Mouse (Mus musculus) MEL (cell line): ENCODE results near the gene Stx19. TPM values are rescaled to one million over a fixed set of nuclear protein-coding genes. Genes with fewer than 3 reads are reported as not detected.

Source experiments
- DNase-seq: peaks from one replicate; pipeline ENCODE4 v3.0.0; 2011; ENCODE audit warnings: low read depth, low spot score
- H3K27ac ChIP-seq: 2 replicates; pipeline ENCODE4 v1.5.1; 2012; ENCODE audit warnings: low read depth, mild to moderate bottlenecking, control low read depth, low read length, moderate library complexity; ENCODE audit not compliant: control insufficient read depth
- H3K27me3 ChIP-seq, 2 experiments: fragments of 150-350 bp in 1 of 2; sonication (generic) in 1 of 2; 2 replicates each; pipeline ENCODE4 v1.6.1; 2012; ENCODE audit warnings: low read length in 2 of 2, mild to moderate bottlenecking in 2 of 2, improper control_type of control experiment in 1 of 2, moderate library complexity in 1 of 2; ENCODE audit not compliant: insufficient read depth in 2 of 2, control insufficient read depth in 1 of 2
- H3K36me3 ChIP-seq, 2 experiments: 2 replicates each; pipeline ENCODE4 v1.6.1; 2012 to 2014; ENCODE audit warnings: low read length in 2 of 2, improper control_type of control experiment in 1 of 2, inconsistent platforms in 1 of 2, mild to moderate bottlenecking in 1 of 2; ENCODE audit not compliant: insufficient read depth in 2 of 2, control insufficient read depth in 1 of 2
- H3K4me1 ChIP-seq, 2 experiments: fragments of 150-350 bp in 1 of 2; sonication (generic) in 1 of 2; 2 replicates each; pipeline ENCODE4 v1.6.1; 2012; ENCODE audit warnings: low read length in 2 of 2, improper control_type of control experiment in 1 of 2, mild to moderate bottlenecking in 1 of 2; ENCODE audit not compliant: insufficient read depth in 2 of 2, control insufficient read depth in 1 of 2
- H3K4me3 ChIP-seq, 2 experiments: fragments of 150-350 bp in 1 of 2; sonication (generic) in 1 of 2; 2 replicates each; pipeline ENCODE4 v1.5.1; 2012; ENCODE audit warnings: low read depth in 2 of 2, low read length in 2 of 2, mild to moderate bottlenecking in 2 of 2, moderate library complexity in 2 of 2, control low read depth in 1 of 2, improper control_type of control experiment in 1 of 2; ENCODE audit not compliant: control insufficient read depth in 1 of 2, insufficient read depth in 1 of 2
- H3K79me2 ChIP-seq: 2 replicates; pipeline ENCODE4 v1.6.1; 2012; ENCODE audit warnings: mild to moderate bottlenecking, low read length, moderate library complexity; ENCODE audit not compliant: control insufficient read depth, poor library complexity, insufficient read depth
- H3K9ac ChIP-seq: 2 replicates; pipeline ENCODE4 v1.6.1; 2012; ENCODE audit warnings: low read depth, mild to moderate bottlenecking, control low read depth, low read length, moderate library complexity; ENCODE audit not compliant: control insufficient read depth, poor library complexity, severe bottlenecking
- H3K9me3 ChIP-seq: fragments of 150-350 bp; sonication (generic); replicated peaks from 2 replicates; pipeline ENCODE4 v1.6.1; 2012; ENCODE audit warnings: mild to moderate bottlenecking, low read length, improper control_type of control experiment, moderate library complexity; ENCODE audit not compliant: insufficient read depth
- BHLHE40 ChIP-seq: IDR thresholded peaks from 2 replicates; pipeline ENCODE4 v1.6.1; 2012; ENCODE audit warnings: low read depth, mild to moderate bottlenecking, inconsistent platforms, low read length, improper control_type of control experiment, borderline replicate concordance
- CHD1 ChIP-seq: IDR thresholded peaks from 2 replicates; pipeline ENCODE4 v1.6.1; 2012; ENCODE audit warnings: low read depth, mild to moderate bottlenecking, inconsistent platforms, low read length, improper control_type of control experiment
- CHD2 ChIP-seq: IDR thresholded peaks from 2 replicates; pipeline ENCODE4 v1.6.1; 2011; ENCODE audit warnings: low read length, improper control_type of control experiment
- CTCF ChIP-seq, 3 experiments: IDR thresholded peaks in 2 of 3; conservative IDR thresholded peaks in 1 of 3; 2 replicates each; pipeline ENCODE4 v1.5.1; 2011 to 2012; ENCODE audit warnings: low read length in 3 of 3, low read depth in 2 of 3, mild to moderate bottlenecking in 2 of 3, improper control_type of control experiment in 1 of 3, inconsistent platforms in 1 of 3, mixed read lengths in 1 of 3, moderate library complexity in 1 of 3; ENCODE audit not compliant: control insufficient read depth in 1 of 3, insufficient read depth in 1 of 3, poor library complexity in 1 of 3, severe bottlenecking in 1 of 3
- E2F4 ChIP-seq: IDR thresholded peaks from 2 replicates; pipeline ENCODE4 v1.6.1; 2011; ENCODE audit warnings: low read depth, low read length, improper control_type of control experiment, borderline replicate concordance
- ELF1 ChIP-seq: IDR thresholded peaks from 2 replicates; pipeline ENCODE4 v1.6.1; 2014; ENCODE audit warnings: low read depth, mild to moderate bottlenecking, inconsistent platforms, low read length, improper control_type of control experiment, moderate library complexity
- EP300 ChIP-seq, 2 experiments: IDR thresholded peaks; 2 replicates each; pipeline ENCODE4 v1.6.1; 2011; ENCODE audit warnings: improper control_type of control experiment in 2 of 2, low read length in 2 of 2, low read depth in 1 of 2, mild to moderate bottlenecking in 1 of 2
- ETS1 ChIP-seq: IDR thresholded peaks from 2 replicates; pipeline ENCODE4 v1.6.1; 2012; ENCODE audit warnings: low read depth, mild to moderate bottlenecking, inconsistent platforms, low read length, improper control_type of control experiment, moderate library complexity
- GABPA ChIP-seq: IDR thresholded peaks from 2 replicates; pipeline ENCODE4 v1.6.1; 2012; ENCODE audit warnings: low read depth, mild to moderate bottlenecking, inconsistent platforms, low read length, improper control_type of control experiment, moderate library complexity
- GATA1 ChIP-seq: IDR thresholded peaks from 2 replicates; pipeline ENCODE4 v1.6.1; 2011; ENCODE audit warnings: low read depth, low read length, improper control_type of control experiment
- HCFC1 ChIP-seq: IDR thresholded peaks from 2 replicates; pipeline ENCODE4 v1.6.1; 2012; ENCODE audit warnings: low read depth, mild to moderate bottlenecking, inconsistent platforms, low read length, improper control_type of control experiment, moderate library complexity
- JUND ChIP-seq: IDR thresholded peaks from 2 replicates; pipeline ENCODE4 v1.6.1; 2011; ENCODE audit warnings: low read depth, mild to moderate bottlenecking, improper control_type of control experiment, low read length
- KAT2A ChIP-seq: conservative IDR thresholded peaks from 2 replicates; pipeline ENCODE4 v1.6.1; 2012; ENCODE audit warnings: low read depth, low read length, improper control_type of control experiment, inconsistent platforms
- MAFK ChIP-seq: IDR thresholded peaks from 2 replicates; pipeline ENCODE4 v1.6.1; 2011; ENCODE audit warnings: low read depth, mild to moderate bottlenecking, low read length, improper control_type of control experiment, borderline replicate concordance
- MAX ChIP-seq: IDR thresholded peaks from 2 replicates; pipeline ENCODE4 v1.6.1; 2011; ENCODE audit warnings: low read length, improper control_type of control experiment
- MAZ ChIP-seq: IDR thresholded peaks from 2 replicates; pipeline ENCODE4 v1.6.1; 2012; ENCODE audit warnings: low read depth, mild to moderate bottlenecking, inconsistent platforms, low read length, improper control_type of control experiment
- MEF2A ChIP-seq: IDR thresholded peaks from 2 replicates; pipeline ENCODE4 v1.6.1; 2014; ENCODE audit warnings: low read depth, mild to moderate bottlenecking, inconsistent platforms, low read length, improper control_type of control experiment; ENCODE audit not compliant: poor library complexity, insufficient replicate concordance, severe bottlenecking; ENCODE audit errors: extremely low read depth
- MXI1 ChIP-seq: IDR thresholded peaks from 2 replicates; pipeline ENCODE4 v1.6.1; 2011; ENCODE audit warnings: mild to moderate bottlenecking, low read depth, low read length, improper control_type of control experiment
- MYB ChIP-seq: IDR thresholded peaks from 2 replicates; pipeline ENCODE4 v1.6.1; 2011; ENCODE audit warnings: mild to moderate bottlenecking, low read depth, low read length, improper control_type of control experiment
- MYC ChIP-seq: IDR thresholded peaks from 2 replicates; pipeline ENCODE4 v1.6.1; 2011; ENCODE audit warnings: low read depth, mild to moderate bottlenecking, low read length, improper control_type of control experiment, moderate library complexity
- NELFE ChIP-seq: IDR thresholded peaks from 2 replicates; pipeline ENCODE4 v1.6.1; 2011; ENCODE audit warnings: low read depth, low read length, improper control_type of control experiment
- NRF1 ChIP-seq: IDR thresholded peaks from 2 replicates; pipeline ENCODE4 v1.6.1; 2014; ENCODE audit warnings: low read depth, mild to moderate bottlenecking, inconsistent platforms, low read length, improper control_type of control experiment, moderate library complexity; ENCODE audit not compliant: poor library complexity, insufficient read depth, severe bottlenecking
- POLR2A ChIP-seq, 2 experiments: IDR thresholded peaks; 2 replicates each; pipeline ENCODE4 v1.6.1; 2011 to 2012; ENCODE audit warnings: low read length in 2 of 2, mild to moderate bottlenecking in 2 of 2, control low read depth in 1 of 2, improper control_type of control experiment in 1 of 2, low read depth in 1 of 2, moderate library complexity in 1 of 2; ENCODE audit not compliant: control insufficient read depth in 1 of 2, insufficient read depth in 1 of 2, poor library complexity in 1 of 2
- POLR2AphosphoS2 ChIP-seq: IDR thresholded peaks from 2 replicates; pipeline ENCODE4 v1.6.1; 2011; ENCODE audit warnings: low read length, improper control_type of control experiment
- POLR2AphosphoS5 ChIP-seq: IDR thresholded peaks from 2 replicates; pipeline ENCODE4 v1.6.1; 2012; ENCODE audit warnings: low read depth, borderline replicate concordance, mild to moderate bottlenecking, inconsistent platforms, low read length, moderate library complexity, mixed read lengths
- RAD21 ChIP-seq: IDR thresholded peaks from 2 replicates; pipeline ENCODE4 v1.6.1; 2011; ENCODE audit warnings: mild to moderate bottlenecking, low read depth, low read length, improper control_type of control experiment
- RCOR1 ChIP-seq: IDR thresholded peaks from 2 replicates; pipeline ENCODE4 v1.6.1; 2012; ENCODE audit warnings: low read depth, mild to moderate bottlenecking, inconsistent platforms, low read length, improper control_type of control experiment
- SIN3A ChIP-seq: IDR thresholded peaks from 2 replicates; pipeline ENCODE4 v1.6.1; 2012; ENCODE audit warnings: low read length, improper control_type of control experiment, inconsistent platforms
- SMC3 ChIP-seq: IDR thresholded peaks from 2 replicates; pipeline ENCODE4 v1.6.1; 2011; ENCODE audit warnings: low read depth, low read length, improper control_type of control experiment
- TAL1 ChIP-seq: IDR thresholded peaks from 2 replicates; pipeline ENCODE4 v1.6.1; 2012; ENCODE audit warnings: mild to moderate bottlenecking, inconsistent platforms, low read length, moderate library complexity, mixed read lengths
- TBP ChIP-seq: IDR thresholded peaks from 2 replicates; pipeline ENCODE4 v1.8.0; 2011; ENCODE audit warnings: low read depth, low read length, improper control_type of control experiment
- TCF12 ChIP-seq: IDR thresholded peaks from 2 replicates; pipeline ENCODE4 v1.6.1; 2014; ENCODE audit warnings: low read depth, mild to moderate bottlenecking, inconsistent platforms, low read length, improper control_type of control experiment, moderate library complexity
- USF2 ChIP-seq, 2 experiments: IDR thresholded peaks; 2 replicates each; pipeline ENCODE4 v1.6.1; 2011 to 2012; ENCODE audit warnings: improper control_type of control experiment in 2 of 2, low read length in 2 of 2, borderline replicate concordance in 1 of 2, inconsistent platforms in 1 of 2, low read depth in 1 of 2, mild to moderate bottlenecking in 1 of 2; ENCODE audit not compliant: insufficient read depth in 1 of 2
- ZC3H11A ChIP-seq: IDR thresholded peaks from 2 replicates; pipeline ENCODE4 v1.6.1; 2012; ENCODE audit warnings: low read depth, mild to moderate bottlenecking, inconsistent platforms, low read length, improper control_type of control experiment
- ZKSCAN1 ChIP-seq: IDR thresholded peaks from 2 replicates; pipeline ENCODE4 v1.6.1; 2012; ENCODE audit warnings: low read depth, mild to moderate bottlenecking, inconsistent platforms, low read length, improper control_type of control experiment, moderate library complexity
- ZMIZ1 ChIP-seq: IDR thresholded peaks from 2 replicates; pipeline ENCODE4 v1.6.1; 2012; ENCODE audit warnings: low read depth, mild to moderate bottlenecking, inconsistent platforms, low read length, improper control_type of control experiment, moderate library complexity
- ZNF384 ChIP-seq: IDR thresholded peaks from 2 replicates; pipeline ENCODE4 v1.6.1; 2012; ENCODE audit warnings: low read depth, mild to moderate bottlenecking, inconsistent platforms, low read length, improper control_type of control experiment
- polyA plus RNA-seq, 2 experiments: library from polyadenylated mRNA; stranded (reverse) in 1 of 2; unstranded in 1 of 2; fragments of >175 nt in 1 of 2; fragments of >200 nt in 1 of 2; gene quantifications; 2 replicates each; pipeline versions ENCODE4 v1.2.1 to v1.2.4; 2012; ENCODE audit warnings: low replicate concordance in 2 of 2, low read depth in 1 of 2; ENCODE audit not compliant: insufficient read length in 2 of 2, insufficient read depth in 1 of 2, missing spikeins in 1 of 2
- total RNA-seq: library from RNA; depleted of rRNA; stranded (reverse); fragments of 300-350 nt; gene quantifications from 2 replicates; pipeline ENCODE4 v1.2.3, GENCODE M21; 2012

Gene Stx19
- total and polyA plus RNA-seq, 3 experiments, result 0.13 TPM; not detected in 2

DNA sequence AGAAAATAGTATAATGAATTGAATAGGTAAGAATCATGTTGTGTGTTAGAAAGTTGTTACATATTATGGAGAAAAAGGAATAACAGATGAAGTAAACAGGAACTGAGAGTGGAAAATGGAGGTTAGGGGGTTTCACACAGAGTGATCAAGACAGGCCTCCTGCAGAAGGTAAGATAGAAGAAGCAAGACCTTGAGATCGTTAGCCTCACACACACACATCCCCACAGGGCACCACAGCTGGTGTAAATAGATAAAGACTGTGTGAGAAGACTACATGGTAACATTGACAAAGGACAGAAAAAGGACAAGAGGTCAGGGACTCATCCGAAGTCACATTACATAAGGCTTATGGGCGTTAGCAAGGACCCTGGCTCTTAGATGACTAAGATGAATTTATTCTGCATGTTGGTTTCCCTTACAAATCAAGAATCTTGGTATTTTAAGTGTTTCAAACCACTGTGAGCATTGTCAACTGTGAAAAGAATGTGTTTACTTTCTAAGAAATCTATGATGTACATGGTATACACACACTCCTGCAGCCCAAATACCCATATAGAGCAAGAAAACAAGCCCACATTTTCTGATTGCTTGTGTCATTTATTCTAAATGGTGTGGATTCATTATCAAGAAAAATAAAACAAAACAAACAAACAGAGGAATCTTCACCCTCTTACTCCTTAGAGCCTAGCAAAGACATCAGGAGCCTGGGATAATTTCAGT is 19.7 kb downstream of the Stx19 start:
- Histone ChIP-seq H3K36me3 (peaks cover 0 to 3% of the 10 kb centered on the region in 2 experiments; a peak in 2 of 4 replicates), H3K79me2 (no peaks in the 10 kb centered on the region), H3K9me3 (no peaks in the 10 kb centered on the region), H3K9ac (no peak overlapping the region), H3K4me1 (peaks cover 0 to 3% of the 10 kb centered on the region in 2 experiments; a peak in 2 of 4 replicates), H3K27ac (no peak overlapping the region), H3K27me3 (no peaks in the 10 kb centered on the region), H3K4me3 (no peak overlapping the region)
- no peak for TF ChIP-seq RAD21
- TF ChIP-seq CHD1, result no peak
- peak; percentile 66 for TF ChIP-seq GATA1
- peak; percentile 32; the same call in 1 of the 2 replicates for TF ChIP-seq ETS1
- no peak for TF ChIP-seq KAT2A
- no peak for TF ChIP-seq CHD2
- no peak for TF ChIP-seq MYB
- TF ChIP-seq ELF1, result no peak
- TF ChIP-seq SMC3, result no peak
- TF ChIP-seq ZC3H11A, result no peak
- TF ChIP-seq MAZ, result no peak
- peak; percentile 85 for TF ChIP-seq TAL1
- TF ChIP-seq EP300 (IDR thresholded peaks at IDR 0.05; ENCODE audit: low read depth in 1 of 2, low read length in 2 of 2), result peak; percentile 63 to 77
- TF ChIP-seq ZKSCAN1, result no peak
- no peak for TF ChIP-seq CTCF (IDR thresholded peaks at IDR 0.05 in 2 of 3, conservative IDR thresholded peaks at IDR 0.05 in 1 of 3; ENCODE audit: control insufficient read depth in 1 of 3, insufficient read depth in 1 of 3, low read depth in 2 of 3, low read length in 3 of 3, poor library complexity in 1 of 3, severe bottlenecking in 1 of 3)
- TF ChIP-seq ZMIZ1, result no peak
- no peak for TF ChIP-seq HCFC1
- TF ChIP-seq MAFK, result no peak
- no peak for TF ChIP-seq BHLHE40
- TF ChIP-seq JUND, result no peak
- TF ChIP-seq MEF2A, result no peak
- TF ChIP-seq RCOR1, result no peak
- no peak for TF ChIP-seq MAX
- no peak for TF ChIP-seq NELFE
- no peak for TF ChIP-seq NRF1
- TF ChIP-seq USF2 (IDR thresholded peaks at IDR 0.05; ENCODE audit: borderline replicate concordance in 1 of 2, insufficient read depth in 1 of 2, low read depth in 1 of 2, low read length in 2 of 2), result no peak
- TF ChIP-seq ZNF384, result no peak
- TF ChIP-seq MXI1, result no peak
- no peak for TF ChIP-seq POLR2AphosphoS2
- no peak for TF ChIP-seq POLR2AphosphoS5
- peak; percentile 81 for TF ChIP-seq TCF12
- no peak for TF ChIP-seq MYC
- TF ChIP-seq GABPA, result no peak
- TF ChIP-seq E2F4, result no peak
- TF ChIP-seq SIN3A, result no peak
- no peak for TF ChIP-seq POLR2A (IDR thresholded peaks at IDR 0.05; ENCODE audit: control insufficient read depth in 1 of 2, insufficient read depth in 1 of 2, low read depth in 1 of 2, low read length in 2 of 2, poor library complexity in 1 of 2)
- TF ChIP-seq TBP, result no peak
- peak; percentile 66 for DNase-seq
